Mouse (Mus musculus): ENCODE results near the gene Ankrd33b. TPM values are rescaled to one million over a fixed set of nuclear protein-coding genes. Genes with fewer than 3 reads are reported as not detected.

Gene Ankrd33b
- total RNA-seq, 4 experiments from 2014 or later, result 1.1 to 3.8 (median 2.7) TPM

DNA sequence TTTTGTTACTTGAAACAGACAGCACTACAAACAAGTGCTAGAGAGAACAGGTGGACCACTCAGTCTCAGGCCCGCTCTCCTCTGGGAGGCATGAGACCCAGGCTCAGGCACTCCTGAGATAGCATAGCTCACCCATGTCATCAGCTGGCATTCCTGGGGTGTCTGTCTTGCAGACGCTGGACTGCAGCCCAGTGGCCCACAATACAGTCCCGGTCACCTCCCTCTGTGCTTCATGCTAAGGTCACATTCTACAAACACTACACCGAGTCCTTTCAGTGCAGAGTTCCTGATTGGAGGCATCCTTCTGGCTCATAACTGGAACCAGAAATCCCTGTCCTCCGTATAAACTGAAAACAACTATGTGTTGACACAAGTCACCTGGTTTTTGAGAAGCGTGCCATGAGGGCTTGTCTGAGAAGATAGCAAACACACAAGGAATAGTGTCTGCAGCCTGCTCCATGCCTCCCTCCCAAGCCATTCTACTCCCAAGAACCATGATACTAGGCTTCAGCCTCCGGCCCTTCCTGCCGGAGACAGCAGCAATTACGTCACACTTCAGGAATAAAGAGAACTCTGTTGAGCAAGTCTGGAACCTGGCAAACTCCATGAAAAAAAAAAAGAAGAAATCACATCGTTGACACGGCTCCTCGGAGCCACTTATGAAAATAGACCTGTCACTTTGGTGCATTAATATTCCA lies 65.1 kb downstream of the Ankrd33b start:
- no peak for DNase-seq

DNA sequence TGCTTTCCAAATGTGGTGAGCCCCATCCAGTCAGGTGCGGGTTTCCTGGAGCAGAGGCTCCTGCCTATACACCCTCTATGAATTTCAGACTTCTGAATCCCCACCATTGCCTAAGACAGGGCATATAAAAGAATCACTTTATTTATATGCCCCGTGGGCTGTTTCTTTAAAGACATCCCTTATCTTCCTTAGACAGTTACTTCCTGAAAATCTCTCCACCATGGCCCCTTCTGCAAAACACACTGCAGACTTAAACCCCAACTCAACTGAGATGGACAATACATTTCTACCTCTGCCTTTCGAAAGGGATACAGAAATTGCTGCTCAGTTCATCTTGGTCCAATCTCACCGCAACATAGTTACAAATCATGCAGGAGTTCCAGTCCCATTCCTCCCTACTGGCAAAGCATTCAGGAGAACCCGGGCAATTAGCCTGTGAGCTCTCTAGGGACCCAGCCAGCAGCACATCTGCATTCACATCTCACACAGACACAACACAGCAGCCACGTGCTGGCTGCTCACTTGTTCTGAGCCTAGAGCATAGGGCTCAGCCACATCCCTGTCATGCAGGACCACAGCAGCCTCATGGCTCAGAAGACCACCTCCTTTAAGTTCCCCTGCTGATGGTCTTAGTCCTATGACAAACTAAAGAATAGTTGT lies 68.1 kb downstream of the Ankrd33b start:
- DNase-seq, result no peak

DNA sequence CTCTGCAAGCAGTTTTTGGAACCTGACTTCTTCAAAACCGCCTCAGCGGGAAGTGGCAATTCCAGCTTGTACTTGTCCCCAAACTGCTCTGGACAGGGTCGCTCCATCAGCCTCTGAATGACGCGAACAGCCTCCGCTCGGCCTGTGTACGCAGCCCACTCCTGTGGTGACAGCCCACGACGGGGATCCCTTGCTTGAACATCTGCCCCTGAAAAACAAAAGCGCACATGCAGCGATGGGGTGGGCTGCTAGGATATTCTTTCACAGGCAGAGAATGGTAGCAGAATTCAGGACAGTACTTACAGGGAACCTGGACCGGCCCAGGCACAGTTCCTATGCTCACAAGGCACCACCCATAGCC lies 69.8 kb downstream of the Ankrd33b start:
- no peak for DNase-seq

DNA sequence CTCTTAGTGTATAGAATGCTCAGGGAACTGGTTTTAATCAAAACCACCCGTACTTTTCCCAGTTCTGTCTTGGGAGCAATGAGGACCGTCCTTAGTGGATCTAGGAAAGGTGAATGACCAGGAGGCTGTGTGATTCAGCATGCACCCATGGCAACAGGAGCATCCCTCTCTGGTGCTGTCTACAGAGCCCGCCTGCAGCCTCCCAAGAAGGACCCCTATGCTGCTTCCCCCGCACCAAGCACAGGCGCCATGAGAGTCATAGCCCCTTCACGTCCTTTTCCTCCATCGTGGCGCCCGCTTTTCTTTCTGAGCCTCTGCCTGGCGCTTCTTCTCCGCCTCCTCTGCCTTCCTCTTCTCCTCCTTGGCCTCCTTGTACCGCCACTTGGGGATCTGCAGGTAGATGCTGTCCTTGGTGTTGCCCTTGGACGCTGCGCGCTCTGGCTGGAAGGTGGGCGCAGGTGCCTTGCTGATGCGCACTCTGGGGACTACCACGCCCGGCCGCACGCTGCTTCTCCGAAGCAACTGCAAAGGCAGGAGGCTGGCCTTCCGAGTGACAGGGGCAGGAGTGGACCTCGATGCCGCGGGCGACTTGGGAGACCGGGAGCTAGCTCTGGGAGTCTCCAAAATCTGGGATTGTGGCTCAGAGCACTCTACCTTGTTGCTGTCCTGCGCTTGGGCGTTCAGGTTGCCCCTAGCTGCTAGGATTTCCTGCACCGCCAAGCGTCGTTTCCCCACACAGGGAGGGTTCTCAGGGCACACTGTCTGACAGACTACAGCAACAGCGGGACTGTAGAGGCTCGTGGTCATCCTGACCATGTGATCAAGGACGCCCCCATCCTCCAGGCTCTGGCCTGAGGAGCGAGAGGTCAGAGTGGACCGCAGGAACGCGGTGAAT lies 70.4 kb downstream of the Ankrd33b start:
- DNase-seq, result no peak

DNA sequence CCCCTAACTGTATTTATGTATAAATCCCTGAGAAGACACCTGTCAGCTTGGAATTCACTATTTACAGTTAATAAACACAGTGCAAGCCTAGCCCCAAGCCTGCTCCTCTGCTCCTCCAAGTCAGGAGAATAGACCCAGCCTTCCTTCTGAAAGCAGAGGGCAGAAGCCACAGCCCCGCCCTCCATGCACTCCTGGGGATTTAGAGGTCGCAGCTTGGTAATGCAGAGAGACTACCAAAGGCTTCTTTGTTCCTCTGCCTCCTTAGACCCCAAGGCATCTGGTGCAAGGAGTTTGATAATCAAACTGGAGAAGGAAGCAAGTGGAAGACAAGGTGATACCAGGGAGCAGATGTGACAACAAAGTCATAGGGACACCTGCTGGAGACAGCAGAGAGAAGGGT lies 73.2 kb downstream of the Ankrd33b start:
- no peak for DNase-seq

DNA sequence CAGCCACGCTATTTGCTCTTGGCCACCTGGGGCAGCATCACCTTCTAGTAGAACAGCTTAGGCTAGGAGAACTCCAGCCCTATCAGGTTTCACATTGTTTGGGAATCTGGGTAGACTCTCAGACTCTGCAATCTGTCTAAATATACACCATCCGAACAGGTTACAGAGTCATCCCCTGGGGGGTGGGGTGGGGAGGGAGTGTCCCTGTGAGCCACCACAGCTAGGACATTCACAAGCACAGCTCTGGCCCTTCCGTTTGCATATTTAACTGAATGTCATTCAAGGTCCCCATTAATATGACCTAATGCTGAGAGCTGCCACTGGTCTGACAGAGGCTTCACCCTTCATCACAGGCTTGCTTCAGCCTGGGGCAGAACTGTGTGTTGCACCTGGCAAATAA lies 74.9 kb downstream of the Ankrd33b start:
- no peak for DNase-seq

DNA sequence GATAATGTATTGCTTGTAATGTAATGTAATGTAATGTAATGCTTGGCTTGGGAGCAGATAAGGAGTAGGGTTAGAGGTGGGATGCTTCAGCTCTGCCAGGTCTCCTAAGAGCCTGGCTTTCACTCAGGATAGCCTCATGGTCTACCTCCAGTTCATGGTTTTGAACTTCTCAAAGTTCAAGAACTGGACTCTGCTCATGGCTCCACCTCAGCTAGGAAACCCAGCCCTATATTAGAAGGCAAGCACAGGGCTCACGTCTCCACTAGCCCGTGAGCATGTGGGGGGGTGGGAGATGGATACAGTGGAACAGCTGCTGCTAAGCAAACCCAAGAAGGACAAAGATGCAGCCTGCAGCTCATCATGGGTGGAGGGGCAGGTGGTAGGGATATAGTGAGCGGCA lies 81.8 kb downstream of the Ankrd33b start:
- no peak for DNase-seq

DNA sequence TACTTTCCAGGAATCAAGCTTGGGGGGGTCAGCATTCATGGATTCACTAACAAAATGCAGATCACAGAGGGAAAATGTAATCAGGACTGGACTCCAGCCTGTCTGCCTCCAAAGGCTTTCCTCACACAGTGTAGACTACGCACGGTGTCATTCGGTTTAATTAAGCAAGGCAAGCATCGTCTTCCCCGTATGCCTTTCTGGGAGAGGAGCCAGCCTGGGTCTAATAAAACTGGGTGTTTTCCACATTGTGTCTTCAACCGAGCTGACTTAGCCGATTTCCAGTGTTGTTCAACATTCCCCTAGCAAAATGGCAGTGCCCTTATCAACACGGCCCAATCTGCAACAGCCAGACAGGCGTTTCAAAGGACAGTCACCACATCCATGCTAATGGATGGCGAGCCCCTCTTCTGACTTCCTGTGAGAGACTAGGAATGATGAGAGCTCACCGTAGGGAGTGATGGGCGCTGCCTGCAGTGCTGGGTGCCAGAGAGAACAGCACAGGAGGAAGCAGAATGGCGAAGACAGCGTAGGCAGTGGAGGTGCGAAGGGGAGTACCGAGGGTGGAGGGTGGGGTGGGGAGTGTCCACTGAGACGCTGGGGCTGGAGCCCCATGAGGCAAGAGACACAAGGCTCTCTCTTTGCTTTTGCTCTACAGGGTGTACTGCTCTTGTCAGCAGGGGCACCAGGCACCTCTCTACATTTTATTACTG lies 82.4 kb downstream of the Ankrd33b start:
- no peak for DNase-seq

DNA sequence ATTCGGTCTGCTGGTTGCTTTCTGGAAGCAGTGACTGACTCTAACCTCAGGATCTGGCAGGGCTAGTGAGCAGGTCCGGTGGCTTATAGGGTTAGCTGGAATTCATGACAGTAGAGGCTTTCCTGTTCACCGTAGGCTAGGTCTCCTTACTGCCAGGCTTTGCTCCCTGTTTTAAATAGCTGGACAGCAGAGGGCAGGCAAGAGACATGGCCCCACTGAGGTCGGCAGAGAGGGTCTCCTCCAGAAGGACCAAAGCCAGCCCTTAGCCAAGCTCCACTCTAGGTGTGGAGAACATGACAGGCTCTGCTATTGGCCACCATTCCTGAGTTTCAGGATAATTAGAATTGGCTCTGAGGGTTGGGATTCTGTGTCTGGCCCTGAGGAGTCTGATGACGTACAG lies 83.4 kb downstream of the Ankrd33b start:
- DNase-seq, result no peak

DNA sequence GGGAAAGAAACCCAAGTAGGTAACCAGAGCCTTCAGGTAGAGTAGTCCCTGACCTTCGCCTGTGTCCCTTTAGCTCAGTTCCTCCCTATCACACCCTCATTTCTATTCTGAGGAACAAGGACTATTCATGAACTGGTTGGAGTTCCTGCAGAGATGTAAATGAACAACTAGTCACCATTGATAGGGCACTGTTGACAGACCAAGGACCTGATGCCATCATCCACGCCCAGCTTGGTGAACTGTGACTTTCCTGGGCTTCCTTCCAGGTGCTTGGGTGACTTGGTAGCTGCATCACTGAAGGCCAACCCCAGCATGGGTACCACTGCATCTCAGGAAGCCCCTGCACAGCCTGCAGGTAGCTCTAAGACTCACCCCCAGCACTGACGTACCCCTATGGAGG lies 85.2 kb downstream of the Ankrd33b start:
- DNase-seq, result no peak

DNA sequence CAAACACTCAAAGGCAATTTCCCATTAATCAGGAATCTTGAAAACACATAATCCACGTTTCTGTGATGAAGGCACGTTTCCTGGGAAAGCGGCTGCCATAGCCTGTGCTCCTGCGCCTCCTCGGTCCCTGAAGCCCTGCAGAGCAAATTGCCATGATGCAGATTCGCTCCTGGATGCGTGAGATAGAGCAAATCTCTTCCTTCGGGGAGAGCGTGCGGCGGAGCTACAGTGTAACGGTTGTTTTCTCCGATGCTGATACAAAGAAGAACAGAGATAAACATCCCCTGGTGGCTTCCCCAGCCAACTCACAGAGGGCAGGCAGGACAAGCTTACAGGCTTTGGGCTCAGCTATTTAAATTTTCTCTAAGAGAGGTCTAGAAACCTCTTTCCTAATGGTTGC lies 85.7 kb downstream of the Ankrd33b start:
- no peak for DNase-seq

DNA sequence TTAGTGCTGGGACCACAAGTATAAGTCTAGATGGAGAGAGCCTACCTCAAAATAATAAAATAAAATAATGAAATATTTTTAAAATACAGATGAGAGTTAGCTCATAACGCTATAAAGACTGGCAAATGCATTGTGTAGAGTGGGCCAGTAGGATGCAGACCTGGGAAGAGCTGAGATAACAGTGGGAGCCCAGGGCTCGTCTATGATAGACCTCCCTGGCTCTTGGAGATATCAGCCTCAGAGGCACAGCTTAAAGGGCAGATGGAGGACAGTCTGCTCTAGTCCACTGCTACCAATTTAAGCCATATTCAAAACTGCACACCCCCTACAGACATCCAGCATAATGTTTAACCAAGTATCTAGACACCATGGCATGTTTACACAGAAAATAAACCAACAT lies 86.8 kb downstream of the Ankrd33b start:
- DNase-seq, result no peak

DNA sequence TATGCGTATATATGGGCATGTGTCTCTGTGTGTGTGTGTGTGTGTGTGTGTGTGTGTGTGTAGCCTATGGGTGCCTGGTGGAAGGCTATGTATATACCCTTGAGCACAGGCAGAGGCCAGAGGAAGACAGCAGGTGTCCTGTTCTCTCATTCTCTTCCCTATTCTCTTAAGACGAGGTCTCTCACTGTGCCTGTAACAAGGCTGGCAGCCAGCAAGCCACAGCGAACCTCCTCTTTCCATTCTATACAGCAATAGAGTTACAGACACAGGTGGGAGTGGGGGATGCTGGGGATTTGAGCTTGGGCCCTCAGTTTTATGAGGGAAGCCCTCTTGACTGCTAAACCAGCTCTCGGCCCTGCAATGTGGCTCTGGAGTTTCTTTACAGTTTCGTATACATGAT lies 87.5 kb downstream of the Ankrd33b start:
- no peak for DNase-seq

DNA sequence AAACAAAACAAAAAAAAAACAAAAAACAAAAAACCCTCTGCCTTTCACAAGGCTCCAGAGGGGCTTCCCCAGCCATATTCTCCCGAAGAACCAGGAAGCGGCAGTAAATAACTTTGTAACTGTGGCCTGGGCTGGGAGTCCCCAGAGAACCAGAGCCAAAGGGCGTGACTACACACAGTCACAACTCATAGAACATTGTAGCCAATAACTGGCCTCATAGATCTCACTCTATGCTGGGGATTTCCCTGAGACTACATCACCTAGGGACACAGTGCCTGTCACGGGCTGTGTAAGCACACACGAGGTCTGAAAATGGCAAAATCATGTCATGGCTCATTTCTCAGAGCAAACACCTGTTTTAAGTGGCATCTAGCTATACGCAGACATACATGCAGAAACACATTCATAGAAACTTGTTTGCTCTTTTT lies 87.9 kb downstream of the Ankrd33b start:
- no peak for DNase-seq

DNA sequence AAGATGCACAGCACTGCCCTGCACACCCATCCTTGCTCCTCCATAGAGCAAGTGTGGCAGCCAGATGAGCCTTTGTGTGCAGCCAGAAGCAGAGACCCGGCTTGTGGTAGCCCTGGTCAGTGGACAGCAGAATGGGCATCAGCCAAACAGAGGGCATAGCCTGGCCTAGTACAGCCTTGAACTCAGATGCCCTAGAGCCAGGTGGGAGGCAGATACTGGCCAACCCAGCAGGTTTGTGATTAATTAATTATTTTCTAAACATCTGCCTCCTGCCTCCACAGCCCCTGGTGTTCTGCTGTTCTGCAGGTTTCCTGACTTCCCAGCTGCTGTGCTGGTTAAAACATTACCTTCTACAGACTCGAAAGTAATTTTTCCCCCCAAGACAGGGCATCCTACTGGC lies 88.4 kb downstream of the Ankrd33b start:
- DNase-seq, result no peak

DNA sequence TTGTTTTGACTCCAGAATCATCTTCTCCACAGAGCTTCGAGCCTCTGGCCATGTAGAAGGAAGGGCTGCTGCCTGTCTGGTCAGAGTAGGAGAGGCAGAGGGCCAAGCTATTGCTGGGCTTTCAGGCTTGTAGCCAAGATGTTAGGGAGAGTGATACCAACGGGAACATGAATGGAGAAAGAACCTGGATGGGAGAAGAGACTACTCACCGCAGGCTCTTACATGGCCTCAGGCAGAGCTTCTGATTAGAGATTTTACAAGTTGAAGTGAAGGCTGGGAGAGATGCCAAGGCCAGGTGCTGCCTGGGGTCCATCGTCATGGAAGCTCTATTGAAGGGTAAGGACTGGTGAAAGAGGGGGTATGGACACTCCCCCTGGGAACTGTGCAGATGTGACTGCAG lies 89.4 kb downstream of the Ankrd33b start:
- no peak for DNase-seq

DNA sequence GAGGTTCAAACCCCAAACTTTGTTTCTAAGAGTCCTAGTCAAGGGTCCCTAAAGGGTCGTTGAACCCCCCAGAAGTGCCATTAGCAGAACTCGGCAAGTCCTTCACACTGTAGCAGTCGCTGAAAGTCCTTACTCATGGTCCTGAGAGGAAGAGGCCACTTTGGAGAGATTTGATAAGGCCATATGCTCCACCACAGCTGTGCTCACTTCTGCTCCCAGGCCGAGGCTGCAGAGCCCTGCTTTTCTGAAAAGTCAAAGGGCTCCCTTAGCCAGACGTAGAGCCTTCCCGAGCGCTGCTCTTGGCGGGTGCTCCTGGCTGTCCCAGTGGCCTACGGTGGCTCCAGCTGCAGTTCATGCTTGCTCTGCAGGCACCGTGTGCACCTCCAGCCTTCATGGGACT lies 94.0 kb downstream of the Ankrd33b start:
- no peak for DNase-seq

DNA sequence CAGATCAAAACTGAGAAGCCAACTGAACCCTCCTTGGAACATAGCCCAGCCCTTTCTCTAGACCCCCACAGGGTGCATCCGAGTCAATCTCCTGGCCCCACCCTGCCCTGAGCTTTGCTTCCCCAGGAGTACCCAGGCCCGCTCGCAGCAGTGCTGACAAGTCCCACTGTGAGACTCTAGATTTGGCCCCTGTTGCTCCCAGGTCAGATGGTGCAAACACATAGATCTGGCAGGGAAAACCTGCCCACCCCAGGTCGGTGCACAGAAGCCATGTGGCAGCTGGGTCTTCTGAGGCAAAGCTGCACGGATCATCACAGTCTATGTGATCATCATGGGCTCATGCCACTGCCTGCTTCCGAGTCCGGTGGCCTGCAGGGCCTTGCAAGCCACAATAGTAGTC lies 94.8 kb downstream of the Ankrd33b start:
- DNase-seq, result no peak

DNA sequence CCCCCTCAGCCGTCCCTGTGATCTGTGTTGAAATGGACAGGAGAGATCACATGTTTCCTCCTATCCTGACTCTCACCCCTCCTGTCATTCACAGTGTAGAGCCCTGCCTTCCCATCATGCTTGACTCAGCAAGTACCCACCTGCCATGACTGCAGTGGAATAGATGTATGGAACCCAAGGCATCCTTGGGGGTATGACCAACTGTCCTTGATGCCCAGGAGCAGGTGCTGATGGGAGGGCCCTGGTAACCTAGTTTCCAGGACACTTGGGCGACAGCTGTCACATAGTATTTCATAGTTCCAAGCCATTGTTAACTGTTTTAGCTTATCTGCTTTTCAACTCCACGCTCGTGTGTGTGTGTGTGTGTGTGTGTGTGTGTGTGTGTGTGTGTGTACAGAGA lies 98.0 kb downstream of the Ankrd33b start:
- no peak for DNase-seq

DNA sequence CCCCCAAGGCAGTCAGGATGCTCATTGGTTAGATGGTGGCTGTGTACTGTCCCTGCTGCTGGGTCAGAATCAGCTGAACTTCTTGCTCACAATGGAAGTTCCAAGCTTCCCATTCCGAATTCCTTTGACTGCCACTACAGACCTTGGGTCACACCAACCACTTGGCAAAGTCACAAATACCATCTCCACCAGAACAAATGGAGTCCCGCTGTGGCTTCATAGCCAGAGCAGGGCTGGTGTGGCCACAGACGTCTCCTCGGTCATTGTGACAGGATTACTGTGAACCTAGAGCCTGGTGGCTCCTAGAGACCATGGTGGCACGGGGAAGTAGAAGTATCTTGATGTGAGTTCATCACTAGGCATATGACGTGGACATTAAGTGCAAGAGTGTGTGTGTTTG lies 99.4 kb downstream of the Ankrd33b start:
- DNase-seq, result no peak

DNA sequence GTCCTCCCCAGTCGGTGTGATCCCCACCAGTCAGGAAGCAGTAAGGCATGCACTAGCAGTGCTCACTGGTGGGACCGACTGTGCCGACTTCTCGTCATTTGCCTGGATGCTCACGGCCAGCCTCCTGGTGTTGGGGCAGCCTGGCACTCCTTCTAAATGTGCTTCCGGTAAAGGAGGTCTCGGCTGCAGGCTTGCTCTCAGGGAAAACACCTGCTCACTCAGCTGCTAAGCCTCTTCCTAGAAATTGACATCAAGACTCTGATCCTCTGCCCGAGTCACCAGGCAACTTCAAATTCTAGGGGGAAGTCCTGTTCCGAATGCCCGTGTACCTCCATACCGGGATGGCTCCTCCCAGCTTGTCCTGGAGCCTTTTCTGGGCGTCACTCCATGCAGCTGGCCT lies 101.7 kb downstream of the Ankrd33b start:
- DNase-seq, result no peak

DNA sequence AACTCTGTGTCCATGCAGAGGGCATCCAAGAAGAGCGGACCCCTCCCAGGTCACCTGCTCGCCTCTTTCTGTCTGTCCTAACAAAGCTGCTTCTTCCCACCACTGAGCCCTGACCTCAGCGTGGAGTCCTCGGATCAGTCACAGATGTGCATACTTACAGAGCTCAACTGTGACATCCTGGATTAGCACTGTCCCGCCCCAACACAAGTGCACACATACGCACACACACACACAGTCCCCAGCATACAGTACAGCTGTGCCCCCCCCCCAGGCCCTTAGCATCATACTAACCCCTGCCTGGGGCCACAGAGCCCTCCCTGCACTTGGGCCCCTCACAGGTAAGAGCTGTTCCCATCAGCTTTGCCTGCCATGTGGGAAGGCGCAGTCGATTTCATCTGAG lies 102.1 kb downstream of the Ankrd33b start:
- DNase-seq, result no peak

DNA sequence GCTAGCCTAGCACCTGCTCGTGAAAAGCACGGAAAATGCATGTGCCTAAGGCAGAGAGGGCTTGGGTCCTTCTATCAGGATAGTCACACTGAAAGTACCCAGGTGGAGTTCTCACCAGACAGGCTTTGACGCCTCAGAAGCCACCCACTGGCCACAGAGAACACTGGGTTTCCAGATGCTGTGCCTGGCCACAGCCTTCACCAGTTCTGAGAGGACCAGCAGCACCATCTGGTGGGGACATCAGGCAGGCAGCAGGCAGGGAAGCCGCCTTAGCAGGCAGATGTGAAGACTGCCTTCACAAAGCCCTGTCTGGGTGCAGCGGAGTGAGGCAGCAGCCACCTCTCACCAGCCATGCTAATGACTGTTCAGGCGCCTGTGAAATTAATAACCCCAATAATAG lies 102.7 kb downstream of the Ankrd33b start:
- peak; percentile 39 for DNase-seq

Measured in adrenal gland, adult 8-10 months (tissue).